Mouse (Mus musculus): ENCODE results near the gene Traf3ip3. TPM values are rescaled to one million over a fixed set of nuclear protein-coding genes. Genes with fewer than 3 reads are reported as not detected.
A peak's percentile ranks its signal among the peaks of the same experiment; 100 is the strongest.

Traf3ip3 gene
- polyA plus RNA-seq, 1 experiment from 2014 or later: 1.6 TPM

DNA sequence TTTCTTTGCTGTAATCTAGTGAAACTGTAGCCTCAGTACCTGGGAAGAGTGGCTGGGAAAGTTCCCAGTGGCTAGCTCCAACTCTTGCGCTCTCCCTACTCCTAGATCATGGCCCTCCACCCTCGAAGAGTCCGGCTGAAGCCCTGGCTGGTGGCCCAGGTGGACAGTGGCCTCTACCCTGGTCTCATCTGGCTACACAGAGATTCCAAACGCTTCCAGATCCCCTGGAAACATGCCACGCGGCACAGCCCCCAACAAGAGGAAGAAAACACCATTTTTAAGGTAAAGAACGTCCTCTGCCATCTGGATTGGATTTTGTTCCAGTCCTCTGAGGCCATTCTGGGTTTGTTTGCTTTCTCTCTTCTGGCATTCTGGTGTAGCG, 44.4 kb downstream of the Traf3ip3 start:
- no peak overlapping the region for H3K4me2 ChIP-seq
- peaks cover 26% of the 10 kb centered on the region for H3K27me3 ChIP-seq (replicated peaks)
- WGBS: 73% methylated on average over 8 of the region's 8 CpGs
- H3K4me1 ChIP-seq (replicated peaks): peaks cover 38% of the 10 kb centered on the region
- ATAC-seq (ENCODE audit: insufficient number of reproducible peaks, low FRiP score): no peak
- H3K4me3 ChIP-seq: no peak overlapping the region
- H3K27ac ChIP-seq (ENCODE audit: poor library complexity, severe bottlenecking): no peak overlapping the region
- no peaks in the 10 kb centered on the region for H3K36me3 ChIP-seq
- no peak overlapping the region for H3K9ac ChIP-seq
- H3K9me3 ChIP-seq (replicated peaks): no peaks in the 10 kb centered on the region

DNA sequence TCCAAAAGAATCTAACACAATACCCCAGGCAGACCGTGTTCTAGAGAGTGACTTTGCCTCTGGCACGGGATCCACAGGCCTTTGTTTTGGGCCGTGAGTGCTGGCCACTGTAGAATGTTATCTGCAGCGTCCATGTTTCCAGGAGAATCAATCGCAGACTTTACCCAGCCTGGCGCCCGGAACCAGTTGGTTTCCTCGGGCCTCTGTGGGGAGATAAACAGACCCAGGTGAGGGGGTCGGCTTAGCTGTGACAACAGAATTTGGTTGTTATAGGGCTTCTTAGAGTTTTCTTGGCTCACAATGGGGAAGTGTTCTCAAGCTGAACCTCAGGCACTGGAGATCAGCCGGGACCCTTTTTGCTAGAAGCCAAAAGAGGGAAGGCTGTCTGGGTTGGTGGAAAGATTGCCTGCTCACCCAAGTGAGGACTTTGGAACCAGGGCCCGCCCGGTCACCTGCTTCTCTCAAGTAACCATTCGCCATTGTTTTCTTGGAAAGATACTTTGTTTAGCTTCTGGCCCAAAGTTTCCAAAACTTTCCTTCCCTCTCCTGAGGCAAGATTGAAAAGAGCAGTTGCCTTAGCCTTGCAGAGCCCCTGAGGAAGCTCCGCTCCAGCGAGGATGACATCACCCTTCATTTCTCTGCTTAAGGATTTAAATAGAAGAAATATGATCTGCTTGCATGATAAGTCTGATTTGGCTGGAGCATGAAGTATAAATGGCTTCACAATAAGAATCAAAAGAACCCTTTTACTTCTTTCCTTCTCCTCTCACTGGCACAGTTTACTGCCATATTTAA, 45.0 kb downstream of the Traf3ip3 start:
- H3K4me1 ChIP-seq (replicated peaks): peaks cover 43% of the 10 kb centered on the region
- 49% methylated on average over 15 of the region's 15 CpGs for WGBS
- H3K27ac ChIP-seq (ENCODE audit: poor library complexity, severe bottlenecking): no peak overlapping the region
- no peak for ATAC-seq (ENCODE audit: insufficient number of reproducible peaks, low FRiP score)
- H3K4me3 ChIP-seq: no peak overlapping the region
- H3K36me3 ChIP-seq: no peaks in the 10 kb centered on the region
- no peak overlapping the region for H3K9ac ChIP-seq
- peaks cover 26% of the 10 kb centered on the region for H3K27me3 ChIP-seq (replicated peaks)
- no peaks in the 10 kb centered on the region for H3K9me3 ChIP-seq (replicated peaks)
- H3K4me2 ChIP-seq: no peak overlapping the region

DNA sequence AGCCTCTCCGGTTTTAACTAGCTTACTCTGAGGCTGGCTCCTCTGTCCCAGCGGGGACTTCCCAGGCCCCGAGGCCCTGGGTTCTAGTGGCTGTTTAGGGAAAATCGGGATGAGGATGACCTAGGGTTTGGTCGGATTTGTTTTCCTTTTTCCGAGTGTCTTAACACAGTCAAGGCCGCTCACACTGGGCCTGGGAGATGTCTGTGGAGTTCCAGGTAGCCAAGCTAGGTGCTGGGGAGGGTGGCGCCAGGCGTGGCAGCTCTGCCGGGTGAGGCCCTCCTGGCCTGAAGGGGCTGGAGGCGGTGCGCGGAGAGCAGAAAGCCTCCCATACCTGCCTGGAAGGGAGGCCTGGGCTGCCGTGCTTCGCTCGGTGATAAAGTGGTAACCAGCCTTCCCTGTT, 47.9 kb downstream of the Traf3ip3 start:
- WGBS: 29% methylated on average over 16 of the region's 16 CpGs
- no peaks in the 10 kb centered on the region for H3K9me3 ChIP-seq (replicated peaks)
- peak overlapping the region; percentile 49 for H3K4me3 ChIP-seq
- H3K27ac ChIP-seq (ENCODE audit: poor library complexity, severe bottlenecking): no peak overlapping the region
- H3K4me2 ChIP-seq: peak overlapping the region; percentile 79
- H3K9ac ChIP-seq: peak overlapping the region; percentile 55
- peaks cover 49% of the 10 kb centered on the region for H3K4me1 ChIP-seq (replicated peaks)
- no peaks in the 10 kb centered on the region for H3K36me3 ChIP-seq
- peaks cover 26% of the 10 kb centered on the region for H3K27me3 ChIP-seq (replicated peaks)
- no peak for ATAC-seq (ENCODE audit: insufficient number of reproducible peaks, low FRiP score)

DNA sequence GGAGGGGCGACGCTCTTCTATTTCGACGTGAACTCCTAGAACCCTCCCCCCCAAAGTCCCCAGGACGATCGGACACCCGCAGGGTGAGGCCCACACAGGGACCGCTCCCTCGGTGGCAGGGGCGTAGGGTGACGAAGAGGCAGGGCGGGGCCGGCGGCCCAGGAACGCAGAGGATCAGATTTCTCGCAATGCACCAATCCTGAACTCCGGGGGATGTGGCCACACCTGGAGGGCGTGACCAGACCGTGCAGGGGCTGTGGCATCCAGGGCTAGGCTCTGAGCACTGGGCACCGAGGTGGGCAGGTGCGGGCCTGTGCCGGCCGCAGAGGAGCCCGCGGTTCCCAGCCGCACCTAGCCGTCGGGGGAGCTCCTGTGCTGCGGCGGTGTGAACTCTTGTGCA, 48.6 kb downstream of the Traf3ip3 start, which contains the start of gene Irf6:
Gene Irf6 (plus strand): TSS at position 240 of the 400 bp plus-strand sequence.
- H3K4me1 ChIP-seq (replicated peaks): peaks cover 49% of the 10 kb centered on the region
- peak within 1 kb of the TSS; percentile 55 for H3K9ac ChIP-seq
- ATAC-seq (ENCODE audit: insufficient number of reproducible peaks, low FRiP score): peak; percentile 84
- peak within 1 kb of the TSS; percentile 49 for H3K4me3 ChIP-seq
- H3K9me3 ChIP-seq (replicated peaks): no peaks in the 10 kb centered on the region
- H3K4me2 ChIP-seq: peak within 1 kb of the TSS; percentile 79
- WGBS: 1% methylated on average over 30 of the region's 30 CpGs
- no peaks in the 10 kb centered on the region for H3K36me3 ChIP-seq
- H3K27me3 ChIP-seq (replicated peaks): peaks cover 26% of the 10 kb centered on the region
- H3K27ac ChIP-seq (ENCODE audit: poor library complexity, severe bottlenecking): no peak within 1 kb of the TSS

DNA sequence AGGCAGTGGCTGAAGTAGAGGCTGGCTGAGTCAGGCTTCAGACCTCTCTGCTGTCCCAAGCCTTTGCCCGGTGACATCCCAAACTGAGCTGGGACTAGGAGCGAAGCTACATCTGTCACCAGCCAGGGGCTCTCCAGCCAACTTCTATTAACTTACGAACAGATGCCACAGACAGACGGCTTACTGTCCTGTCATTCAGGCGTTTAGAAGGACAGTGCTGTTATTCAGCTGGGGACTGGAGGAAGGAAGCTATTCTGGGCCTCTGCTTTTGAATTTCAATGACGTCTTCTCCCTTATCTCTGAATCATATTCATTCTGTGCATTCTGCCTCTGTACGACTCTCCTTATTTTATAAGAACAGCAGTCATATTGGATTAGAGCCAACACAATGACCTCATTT, 50.4 kb downstream of the Traf3ip3 start:
- no peak overlapping the region for H3K4me3 ChIP-seq
- 0 out of 2 replicates have a peak overlapping the region, but pooled peaks have one; percentile 4 for H3K27ac ChIP-seq (ENCODE audit: poor library complexity, severe bottlenecking)
- WGBS: 21% methylated on average over 7 of the region's 7 CpGs
- no peak overlapping the region; the same call in 1 of the 2 replicates for H3K4me2 ChIP-seq
- H3K27me3 ChIP-seq (replicated peaks): peaks cover 26% of the 10 kb centered on the region
- peaks cover 39% of the 10 kb centered on the region for H3K4me1 ChIP-seq (replicated peaks)
- no peak for ATAC-seq (ENCODE audit: insufficient number of reproducible peaks, low FRiP score)
- no peaks in the 10 kb centered on the region for H3K36me3 ChIP-seq
- no peaks in the 10 kb centered on the region for H3K9me3 ChIP-seq (replicated peaks)
- no peak overlapping the region for H3K9ac ChIP-seq

DNA sequence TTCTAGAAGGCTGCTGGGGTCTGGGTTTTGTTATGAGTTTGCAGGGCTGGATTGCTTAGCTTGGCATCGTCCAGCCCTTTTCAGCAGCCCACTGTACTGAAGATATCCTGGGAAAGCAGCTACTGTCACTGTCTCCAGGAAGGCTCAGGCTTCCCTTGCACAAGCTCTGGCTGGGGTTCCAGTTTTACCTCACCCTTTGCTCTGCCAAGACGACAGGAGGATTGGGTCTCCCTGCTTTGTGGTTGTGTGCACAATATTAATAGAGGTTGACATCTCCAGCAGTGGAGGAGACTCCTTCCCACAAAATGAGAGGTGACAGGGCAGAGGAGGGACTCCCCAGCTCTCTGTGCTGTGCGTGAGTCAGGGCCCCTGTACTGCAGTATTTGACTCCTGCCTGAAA, 52.3 kb downstream of the Traf3ip3 start:
- no peaks in the 10 kb centered on the region for H3K9me3 ChIP-seq (replicated peaks)
- H3K36me3 ChIP-seq: no peaks in the 10 kb centered on the region
- no peak overlapping the region for H3K4me2 ChIP-seq
- ATAC-seq (ENCODE audit: insufficient number of reproducible peaks, low FRiP score): no peak
- no peak overlapping the region for H3K27ac ChIP-seq (ENCODE audit: poor library complexity, severe bottlenecking)
- H3K27me3 ChIP-seq (replicated peaks): peaks cover 17% of the 10 kb centered on the region
- peaks cover 38% of the 10 kb centered on the region for H3K4me1 ChIP-seq (replicated peaks)
- no peak overlapping the region for H3K9ac ChIP-seq
- WGBS: 48% methylated on average over 3 of the region's 3 CpGs
- no peak overlapping the region for H3K4me3 ChIP-seq

DNA sequence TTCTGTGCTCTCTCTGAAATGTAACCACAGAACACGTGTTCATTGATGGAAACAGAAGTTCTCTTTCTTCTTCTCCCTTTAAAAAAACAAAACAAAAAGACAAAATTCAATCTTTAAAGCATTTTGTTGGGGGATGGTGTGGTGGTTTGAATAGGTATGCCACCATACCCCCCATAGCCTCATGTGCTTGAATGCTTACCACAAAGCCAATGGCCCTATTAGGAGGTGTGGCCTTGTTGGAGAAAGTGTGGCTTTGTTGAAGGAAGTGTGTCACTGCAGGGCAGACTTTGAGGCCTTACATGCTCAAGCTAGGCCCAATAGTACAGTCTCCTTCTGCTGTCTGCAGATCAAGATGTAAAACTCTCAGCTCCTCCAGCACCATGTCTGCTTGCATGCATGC, 55.1 kb downstream of the Traf3ip3 start:
- Histone ChIP-seq H3K4me3 (no peak overlapping the region), H3K27me3 (replicated peaks) (0 out of 2 replicates have a peak, but pooled peaks cover 3% of the 10 kb centered on the region), H3K9ac (no peak overlapping the region), H3K4me2 (no peak overlapping the region), H3K4me1 (replicated peaks) (peaks cover 15% of the 10 kb centered on the region), H3K9me3 (replicated peaks) (no peaks in the 10 kb centered on the region), H3K27ac (ENCODE audit: poor library complexity, severe bottlenecking) (no peak overlapping the region), H3K36me3 (no peaks in the 10 kb centered on the region)
- 72% methylated on average over 1 of the region's 1 CpGs for WGBS
- ATAC-seq (ENCODE audit: insufficient number of reproducible peaks, low FRiP score): no peak

DNA sequence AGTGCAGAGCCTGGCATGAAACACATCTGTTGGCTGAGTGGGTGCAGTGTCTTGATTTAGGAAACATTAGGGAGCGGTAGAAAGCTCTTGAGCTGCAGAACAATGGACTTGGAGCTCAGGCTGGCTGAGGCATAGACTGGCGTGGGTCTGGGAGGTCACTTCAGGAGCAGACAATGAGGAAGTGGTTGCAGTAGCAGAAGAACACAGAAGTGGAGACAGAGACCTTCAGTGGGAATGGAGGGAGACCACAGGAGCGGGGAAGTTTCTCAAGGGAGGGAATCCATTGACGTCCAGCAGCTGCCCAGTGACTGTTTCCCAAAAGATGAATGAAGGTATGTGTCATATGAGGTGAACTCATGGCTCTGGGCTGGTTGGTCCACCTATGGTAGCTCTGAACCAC, 56.4 kb downstream of the Traf3ip3 start:
- ATAC-seq (ENCODE audit: insufficient number of reproducible peaks, low FRiP score): no peak
- H3K9me3 ChIP-seq (replicated peaks): no peaks in the 10 kb centered on the region
- no peak overlapping the region for H3K27ac ChIP-seq (ENCODE audit: poor library complexity, severe bottlenecking)
- 0 out of 2 replicates have a peak, but pooled peaks cover 3% of the 10 kb centered on the region for H3K27me3 ChIP-seq (replicated peaks)
- no peaks in the 10 kb centered on the region for H3K36me3 ChIP-seq
- peaks cover 10% of the 10 kb centered on the region for H3K4me1 ChIP-seq (replicated peaks)
- 72% methylated on average over 4 of the region's 4 CpGs for WGBS
- no peak overlapping the region for H3K9ac ChIP-seq
- no peak overlapping the region for H3K4me3 ChIP-seq
- H3K4me2 ChIP-seq: no peak overlapping the region

DNA sequence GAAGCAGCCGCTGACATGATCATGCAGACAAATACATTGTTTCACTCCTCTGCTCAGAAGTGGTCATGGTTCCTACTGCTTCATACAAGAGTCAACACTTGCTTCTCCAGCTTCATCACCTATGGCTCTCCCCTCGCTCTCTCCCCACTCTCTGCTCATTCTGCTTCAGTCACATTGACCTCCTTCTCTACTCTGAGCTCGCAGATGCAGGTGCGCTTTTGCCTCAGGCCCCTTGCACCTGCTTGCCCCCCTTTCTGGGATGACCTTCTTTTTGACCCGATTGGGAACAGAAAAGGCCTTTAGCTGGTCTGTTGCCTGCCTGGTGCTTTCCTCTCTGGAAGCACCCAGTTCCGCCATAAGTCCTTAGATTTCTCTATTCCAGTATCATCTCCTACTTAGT, 57.0 kb downstream of the Traf3ip3 start:
- no peaks in the 10 kb centered on the region for H3K36me3 ChIP-seq
- no peak overlapping the region for H3K4me3 ChIP-seq
- no peak overlapping the region for H3K4me2 ChIP-seq
- WGBS: 82% methylated on average over 6 of the region's 6 CpGs
- no peak overlapping the region for H3K27ac ChIP-seq (ENCODE audit: poor library complexity, severe bottlenecking)
- no peak overlapping the region for H3K9ac ChIP-seq
- H3K4me1 ChIP-seq (replicated peaks): peaks cover 8% of the 10 kb centered on the region
- H3K27me3 ChIP-seq (replicated peaks): 0 out of 2 replicates have a peak, but pooled peaks cover 3% of the 10 kb centered on the region
- no peaks in the 10 kb centered on the region for H3K9me3 ChIP-seq (replicated peaks)
- ATAC-seq (ENCODE audit: insufficient number of reproducible peaks, low FRiP score): no peak

DNA sequence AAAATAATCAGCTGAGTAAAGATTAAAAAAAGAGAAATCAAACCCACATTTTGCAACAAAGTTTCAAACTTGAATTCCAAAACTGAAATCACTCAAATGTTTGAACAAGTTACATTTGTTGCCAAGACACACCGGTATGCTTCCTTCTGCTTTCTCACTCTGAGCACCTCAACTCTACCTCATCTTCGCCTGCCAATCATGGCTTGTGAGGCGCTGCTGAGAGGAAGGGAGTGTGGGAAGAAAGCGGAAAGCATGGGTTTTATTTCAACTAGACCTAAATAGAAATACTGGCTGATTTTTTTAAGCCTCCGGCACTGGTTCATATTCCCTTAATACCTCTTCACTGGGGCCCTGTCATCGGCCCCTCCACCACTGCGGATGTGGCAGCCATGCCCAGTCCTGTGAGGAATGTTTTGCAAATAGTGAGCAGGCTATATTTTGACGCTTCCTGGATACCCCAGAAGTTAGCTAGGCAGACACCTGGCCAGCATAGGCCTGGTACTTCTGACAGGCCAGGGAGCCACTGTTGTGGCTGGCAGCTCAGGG, 58.9 kb downstream of the Traf3ip3 start:
- no peak overlapping the region for H3K4me2 ChIP-seq
- H3K36me3 ChIP-seq: no peaks in the 10 kb centered on the region
- H3K9ac ChIP-seq: no peak overlapping the region
- ATAC-seq (ENCODE audit: insufficient number of reproducible peaks, low FRiP score): no peak
- H3K4me3 ChIP-seq: no peak overlapping the region
- no peaks in the 10 kb centered on the region for H3K9me3 ChIP-seq (replicated peaks)
- H3K27ac ChIP-seq (ENCODE audit: poor library complexity, severe bottlenecking): no peak overlapping the region
- WGBS: 74% methylated on average over 8 of the region's 8 CpGs
- H3K4me1 ChIP-seq (replicated peaks): peaks cover 10% of the 10 kb centered on the region; the same call in 1 of the 2 replicates
- H3K27me3 ChIP-seq (replicated peaks): 0 out of 2 replicates have a peak, but pooled peaks cover 3% of the 10 kb centered on the region

DNA sequence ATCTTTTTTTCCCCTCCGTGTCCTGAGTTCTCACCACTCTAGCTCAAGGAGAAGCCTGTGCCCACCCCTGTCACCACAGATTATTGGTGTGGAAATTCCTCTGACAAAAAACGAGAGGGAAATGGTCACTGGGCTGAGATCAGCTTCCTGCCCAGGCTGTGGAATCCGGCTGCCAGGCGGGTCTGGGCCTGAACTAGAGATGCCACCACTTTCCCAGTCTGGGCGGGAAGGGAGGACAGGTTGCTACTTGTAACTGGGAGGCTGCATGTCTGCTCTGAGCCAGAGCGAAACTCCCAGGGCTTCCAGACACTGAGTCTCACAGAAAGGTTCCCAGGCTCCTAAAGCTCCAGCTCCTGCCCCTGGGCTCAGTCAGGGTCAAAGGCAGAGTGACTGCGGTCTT, 60.4 kb downstream of the Traf3ip3 start:
- H3K27me3 ChIP-seq (replicated peaks): 0 out of 2 replicates have a peak, but pooled peaks cover 3% of the 10 kb centered on the region
- 67% methylated on average over 7 of the region's 7 CpGs for WGBS
- peaks cover 10% of the 10 kb centered on the region; the same call in 1 of the 2 replicates for H3K4me1 ChIP-seq (replicated peaks)
- H3K4me3 ChIP-seq: no peak overlapping the region
- H3K4me2 ChIP-seq: no peak overlapping the region
- H3K9me3 ChIP-seq (replicated peaks): no peaks in the 10 kb centered on the region
- ATAC-seq (ENCODE audit: insufficient number of reproducible peaks, low FRiP score): no peak
- no peaks in the 10 kb centered on the region for H3K36me3 ChIP-seq
- H3K27ac ChIP-seq (ENCODE audit: poor library complexity, severe bottlenecking): no peak overlapping the region
- H3K9ac ChIP-seq: no peak overlapping the region
